Mouse (Mus musculus) intestine, embryonic 16.5 days (tissue): ENCODE measurements around the gene Pcnx2. TPM values are rescaled to one million over a fixed set of nuclear protein-coding genes. Genes with fewer than 3 reads are reported as not detected.

Source experiments
- ATAC-seq: fragments of 200-750 bp; cut with Nextera tagmentation; 2 replicates; pipeline ENCODE4 v1.8.0; 2017; ENCODE audit warnings: moderate TSS enrichment, moderate library complexity
- H3K27ac ChIP-seq: fragments of 300-500 bp; sonication (generic); 2 replicates; pipeline ENCODE4 v1.5.1; 2014; ENCODE audit warnings: mild to moderate bottlenecking, low read length
- H3K27me3 ChIP-seq: fragments of 300-500 bp; sonication (generic); replicated peaks from 2 replicates; pipeline ENCODE4 v1.6.1; 2014; ENCODE audit warnings: low read length, control low read depth, mixed read lengths; ENCODE audit not compliant: control insufficient read depth, insufficient read depth
- H3K36me3 ChIP-seq: fragments of 300-500 bp; sonication (generic); 2 replicates; pipeline ENCODE4 v1.6.1; 2014; ENCODE audit warnings: low read length, control low read depth; ENCODE audit not compliant: control insufficient read depth, insufficient read depth
- H3K4me1 ChIP-seq: fragments of 300-500 bp; sonication (generic); 2 replicates; pipeline ENCODE4 v1.6.1; 2014; ENCODE audit warnings: low read length, control low read depth, mixed read lengths; ENCODE audit not compliant: control insufficient read depth, insufficient read depth
- H3K4me2 ChIP-seq: fragments of 300-500 bp; sonication (generic); 2 replicates; pipeline ENCODE4 v1.6.1; 2014; ENCODE audit warnings: low read depth, low read length, control low read depth
- H3K4me3 ChIP-seq: fragments of 300-500 bp; sonication (generic); 2 replicates; pipeline ENCODE4 v1.5.1; 2014; ENCODE audit warnings: mild to moderate bottlenecking, low read length
- H3K9ac ChIP-seq: fragments of 300-500 bp; sonication (generic); 2 replicates; pipeline ENCODE4 v1.6.1; 2014; ENCODE audit warnings: low read depth, low read length
- H3K9me3 ChIP-seq: fragments of 300-500 bp; sonication (generic); 2 replicates; pipeline ENCODE4 v1.6.1; 2016; ENCODE audit warnings: low read length, control low read depth; ENCODE audit not compliant: control insufficient read depth
- WGBS: fragments of 180-500 bp; shearing (Covaris S2); extraction: QIAGEN DNeasy Blood & Tissue Kit; methylation state at CpG from one replicate; pipeline ENCODE4 v1.1.7; 2014; 5-methylcytosine and 5-hydroxymethylcytosine counted together
- polyA plus RNA-seq: library from polyadenylated mRNA; unstranded; fragments of >200 nt; fragmentation: Nextera tagmentation; extraction: Ambion mirVana; gene quantifications from 2 replicates; pipeline ENCODE4 v1.2.1, GENCODE M21; 2015

Gene Pcnx2
- 0.10 TPM in 2 replicates for polyA plus RNA-seq

DNA sequence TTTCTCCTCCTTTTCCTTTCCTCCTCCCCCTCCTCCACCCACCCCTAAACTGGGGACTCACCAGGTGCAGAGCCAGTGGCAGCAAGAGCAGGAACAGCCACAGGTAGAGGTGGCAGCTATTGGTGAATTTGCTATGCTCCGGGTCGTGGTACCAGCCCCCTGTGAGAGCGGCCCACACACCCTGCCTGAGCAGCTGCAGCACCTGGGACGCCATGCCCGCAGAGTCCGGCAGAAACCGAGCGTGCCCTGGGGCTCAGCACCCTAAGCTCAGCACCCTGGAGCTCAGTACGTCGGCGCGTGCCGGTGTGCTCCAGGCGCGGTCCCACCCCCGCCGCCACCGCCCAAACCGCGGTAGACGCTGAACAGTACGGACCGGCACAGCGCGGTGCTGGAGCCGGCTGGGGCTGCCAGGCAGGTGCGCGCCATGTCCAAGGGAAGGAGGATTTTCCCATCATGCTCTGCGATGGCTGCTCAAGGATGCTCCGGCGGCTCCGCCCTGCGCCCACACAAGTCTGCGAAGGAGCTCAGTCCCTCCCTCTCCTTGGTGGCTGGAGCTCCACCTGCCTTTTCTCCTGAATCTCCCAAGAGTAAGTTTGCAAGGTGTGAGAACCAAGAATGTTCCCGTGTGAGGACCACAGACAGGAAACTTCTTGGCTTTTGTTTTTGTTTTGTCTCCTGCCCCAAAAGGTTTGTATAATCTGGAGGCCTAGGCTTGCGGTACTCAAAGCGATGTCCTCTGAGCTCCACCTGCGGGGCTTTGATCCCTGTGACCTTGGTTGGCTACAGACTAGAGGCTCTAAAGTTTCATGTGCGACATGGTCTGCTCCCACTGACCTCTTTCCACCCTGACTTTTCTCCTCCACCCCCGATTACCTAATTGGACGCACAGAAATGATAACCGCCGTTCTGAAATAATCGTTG is at the start of gene Pcnx2:
TSS of gene Pcnx2 (minus strand) at position 450 of the 921 bp plus-strand sequence.
- WGBS, result 8% methylated on average over 44 of the region's 44 CpGs
- ATAC-seq, result peak; percentile 63
- peak within 1 kb of the TSS; percentile 37; the same call in 1 of the 2 replicates for H3K9ac ChIP-seq
- no peak within 1 kb of the TSS for H3K27ac ChIP-seq
- peak within 1 kb of the TSS; percentile 46 for H3K4me2 ChIP-seq
- peaks cover 15% of the 10 kb centered on the region for H3K4me1 ChIP-seq
- H3K4me3 ChIP-seq, result peak within 1 kb of the TSS; percentile 29
- H3K9me3 ChIP-seq, result no peaks in the 10 kb centered on the region
- H3K27me3 ChIP-seq, result peaks cover 19% of the 10 kb centered on the region
- H3K36me3 ChIP-seq, result no peaks in the 10 kb centered on the region

GRCm38 (mm10) chr8:125944511-125944910 is 46.4 kb upstream of the Pcnx2 start:
- no peaks in the 10 kb centered on the region; the same call in 1 of the 2 replicates for H3K4me1 ChIP-seq
- H3K9ac ChIP-seq, result no peak overlapping the region
- H3K4me3 ChIP-seq, result no peak overlapping the region
- no peaks in the 10 kb centered on the region for H3K9me3 ChIP-seq
- no peak for ATAC-seq
- H3K27me3 ChIP-seq, result no peaks in the 10 kb centered on the region
- H3K27ac ChIP-seq, result no peak overlapping the region
- no peaks in the 10 kb centered on the region for H3K36me3 ChIP-seq
- H3K4me2 ChIP-seq, result no peak overlapping the region
- 86% methylated on average over 4 of the region's 4 CpGs for WGBS

GRCm38 (mm10) chr8:125935649-125936048 is 37.5 kb upstream of the Pcnx2 start:
- Histone ChIP-seq H3K27ac (no peak overlapping the region), H3K36me3 (0 out of 2 replicates have a peak, but pooled peaks cover 2% of the 10 kb centered on the region), H3K4me2 (no peak overlapping the region), H3K27me3 (no peaks in the 10 kb centered on the region), H3K4me3 (no peak overlapping the region), H3K9ac (no peak overlapping the region), H3K9me3 (no peaks in the 10 kb centered on the region), H3K4me1 (no peaks in the 10 kb centered on the region)
- WGBS, result 40% methylated on average over 9 of the region's 9 CpGs
- ATAC-seq, result no peak

DNA sequence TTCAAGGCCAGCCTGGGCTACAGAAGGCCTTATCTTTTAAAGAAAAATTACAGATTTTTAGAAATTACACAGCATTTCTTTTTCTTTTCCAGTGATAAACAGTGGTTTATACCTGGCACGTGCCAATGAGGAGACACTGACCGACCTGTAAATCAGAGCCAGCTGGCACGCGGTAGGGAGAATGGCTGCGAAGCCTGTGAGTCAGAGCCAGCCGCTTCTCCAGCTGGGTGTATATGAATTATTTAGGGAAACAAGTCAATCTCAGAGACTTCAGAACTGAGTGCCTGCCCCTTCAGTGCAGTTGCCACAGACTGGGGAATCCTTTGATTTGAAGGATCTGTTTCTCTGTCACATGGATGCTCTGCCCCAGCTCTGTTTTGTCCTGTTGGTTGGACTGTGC is 33.7 kb upstream of the Pcnx2 start:
- WGBS, result 92% methylated on average over 6 of the region's 6 CpGs

DNA sequence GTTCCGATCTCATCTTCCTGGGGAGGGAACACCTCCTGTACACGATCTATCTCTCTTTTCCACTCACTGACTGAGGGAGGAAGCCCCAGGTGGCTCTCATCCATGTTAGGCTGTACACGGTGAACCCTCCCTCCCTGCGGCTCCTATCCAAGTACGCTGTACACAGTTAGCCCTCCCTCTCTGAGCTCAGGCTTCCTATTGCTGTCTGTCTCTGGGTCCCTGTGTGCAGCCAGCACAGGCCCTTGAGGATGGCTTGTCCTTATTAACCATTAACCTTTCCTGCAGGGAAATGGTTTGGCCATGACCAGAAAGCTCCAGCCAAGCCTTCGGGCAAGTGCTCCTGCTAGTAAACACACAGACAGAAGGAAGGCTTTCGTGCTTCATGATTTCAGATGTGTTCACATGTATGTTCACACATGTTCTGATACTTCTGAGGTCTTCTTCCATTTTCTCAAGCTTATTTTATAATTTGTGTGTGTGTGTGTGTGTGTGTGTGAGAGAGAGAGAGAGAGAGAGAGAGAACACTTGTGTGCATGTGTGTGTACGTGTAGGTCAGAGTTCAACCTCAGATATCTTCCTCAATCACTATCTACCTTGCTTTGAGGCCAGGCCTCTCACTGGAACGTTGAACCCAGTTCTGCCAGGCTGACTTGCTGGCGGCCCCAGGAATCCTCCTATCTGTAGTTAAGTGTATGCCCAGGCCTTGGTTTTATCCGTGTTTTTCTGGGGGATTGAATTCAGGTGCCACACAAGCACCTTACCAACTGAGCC is 32.3 kb upstream of the Pcnx2 start:
- H3K4me2 ChIP-seq, result no peak overlapping the region
- H3K27ac ChIP-seq, result peak overlapping the region; percentile 79
- H3K4me1 ChIP-seq, result no peaks in the 10 kb centered on the region
- peak; percentile 96 for ATAC-seq
- no peaks in the 10 kb centered on the region for H3K9me3 ChIP-seq
- H3K4me3 ChIP-seq, result no peak overlapping the region
- 45% methylated on average over 11 of the region's 11 CpGs for WGBS
- H3K36me3 ChIP-seq, result no peaks in the 10 kb centered on the region
- no peaks in the 10 kb centered on the region for H3K27me3 ChIP-seq
- H3K9ac ChIP-seq, result no peak overlapping the region

More for the DNA sequence above, 33.7 kb upstream of the Pcnx2 start:
- no peaks in the 10 kb centered on the region for H3K27me3 ChIP-seq
- no peaks in the 10 kb centered on the region for H3K4me1 ChIP-seq
- 0 out of 2 replicates have a peak, but pooled peaks cover 2% of the 10 kb centered on the region for H3K36me3 ChIP-seq
- no peak for ATAC-seq
- no peak overlapping the region for H3K27ac ChIP-seq
- no peaks in the 10 kb centered on the region for H3K9me3 ChIP-seq
- H3K4me2 ChIP-seq, result no peak overlapping the region
- H3K4me3 ChIP-seq, result no peak overlapping the region
- no peak overlapping the region for H3K9ac ChIP-seq

GRCm38 (mm10) chr8:125926636-125927035 is 28.5 kb upstream of the Pcnx2 start:
- Histone ChIP-seq H3K9ac (no peak overlapping the region), H3K9me3 (no peaks in the 10 kb centered on the region), H3K4me1 (peaks cover 4% of the 10 kb centered on the region; the same call in 1 of the 2 replicates), H3K4me3 (no peak overlapping the region), H3K36me3 (no peaks in the 10 kb centered on the region), H3K4me2 (no peak overlapping the region), H3K27me3 (no peaks in the 10 kb centered on the region), H3K27ac (no peak overlapping the region)
- WGBS, result 88% methylated on average over 4 of the region's 4 CpGs
- no peak for ATAC-seq

GRCm38 (mm10) chr8:125922333-125922732 is 24.2 kb upstream of the Pcnx2 start:
- H3K4me1 ChIP-seq, result peaks cover 28% of the 10 kb centered on the region
- no peak overlapping the region for H3K4me3 ChIP-seq
- H3K36me3 ChIP-seq, result no peaks in the 10 kb centered on the region
- no peak overlapping the region for H3K4me2 ChIP-seq
- H3K27me3 ChIP-seq, result no peaks in the 10 kb centered on the region
- no peak for ATAC-seq
- no peaks in the 10 kb centered on the region for H3K9me3 ChIP-seq
- 60% methylated on average over 3 of the region's 3 CpGs for WGBS
- no peak overlapping the region for H3K27ac ChIP-seq
- no peak overlapping the region for H3K9ac ChIP-seq

DNA sequence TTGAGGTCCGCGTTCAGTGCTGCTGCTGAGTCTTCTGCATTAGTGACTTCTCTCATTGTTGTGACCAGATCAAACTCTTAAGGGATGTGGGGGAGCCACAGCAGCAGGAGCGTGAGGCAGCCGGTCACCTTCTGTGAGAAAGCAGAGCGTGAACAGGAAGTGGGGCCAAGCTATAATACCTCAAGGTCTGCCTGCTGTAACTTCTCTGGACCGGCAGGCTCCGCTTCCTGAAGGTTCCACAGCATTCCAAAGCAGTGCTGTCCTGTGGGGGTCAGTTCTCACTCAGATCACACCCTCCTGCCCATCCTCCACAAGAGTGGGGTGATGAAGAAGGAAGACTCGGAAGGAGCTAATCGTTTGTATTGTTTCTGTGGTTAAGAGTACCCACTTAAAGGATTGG is 22.6 kb upstream of the Pcnx2 start:
- Histone ChIP-seq H3K27me3 (no peaks in the 10 kb centered on the region), H3K36me3 (no peaks in the 10 kb centered on the region), H3K27ac (peak overlapping the region; percentile 3), H3K9me3 (no peaks in the 10 kb centered on the region), H3K9ac (0 out of 2 replicates have a peak overlapping the region, but pooled peaks have one; percentile 30), H3K4me2 (no peak overlapping the region), H3K4me3 (no peak overlapping the region), H3K4me1 (peaks cover 29% of the 10 kb centered on the region)
- no peak for ATAC-seq
- 49% methylated on average over 9 of the region's 9 CpGs for whole genome bisulfite sequencing

- Histone ChIP-seq H3K4me2 (no peak overlapping the region), H3K27ac (peak overlapping the region; percentile 3), H3K4me3 (no peak overlapping the region), H3K9me3 (no peaks in the 10 kb centered on the region), H3K36me3 (no peaks in the 10 kb centered on the region), H3K27me3 (no peaks in the 10 kb centered on the region), H3K4me1 (peaks cover 34% of the 10 kb centered on the region), H3K9ac (0 out of 2 replicates have a peak overlapping the region, but pooled peaks have one; percentile 30)
- ATAC-seq, result no peak
- WGBS, result 77% methylated on average over 10 of the region's 10 CpGs
Measured at GRCm38 (mm10) chr8:125920281-125920680, 22.2 kb upstream of the Pcnx2 start.
